In the genomic region with DNA sequence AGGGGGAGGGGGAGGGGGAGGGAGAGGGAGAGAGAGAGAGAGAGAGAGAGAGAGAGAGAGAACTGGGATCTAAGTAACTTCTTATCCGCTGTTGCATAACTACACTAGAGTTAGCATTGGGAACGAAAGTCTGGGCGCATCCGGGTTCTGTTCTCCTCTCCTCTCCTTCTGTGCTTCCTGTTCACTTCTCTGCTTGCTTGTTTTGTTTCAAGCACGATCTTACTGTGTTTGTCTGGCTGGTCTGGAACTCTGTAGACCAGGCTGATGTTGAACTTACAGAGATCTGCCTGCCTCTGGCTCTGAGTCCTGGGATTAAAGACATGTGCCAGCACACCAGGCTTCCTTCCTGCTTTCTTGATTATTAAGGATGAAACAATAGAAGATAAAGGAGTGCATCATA, we compare ENCODE assay signal across 24 mouse cellular contexts.
A peak's percentile ranks its signal among the peaks of the same experiment; 100 is the strongest.
DNase-seq lines count a peak whose midpoint lies in the region; ATAC-seq and TF ChIP-seq lines count a peak whose summit lies in the region.
"Had no signal": no experiment of that assay in that cellular context is flagged by ENCODE, and none has a peak within 500 bp of the region (broad histone marks: within the 10 kb centered on the region; RNA-seq: fewer than 3 reads in every experiment).

No protein-coding gene starts in this region.

- WGBS in midbrain, embryonic 11.5 days: 92% methylated on average over 5 of the region's 5 CpGs
- 93% methylated on average over 5 of the region's 5 CpGs for WGBS in midbrain, embryonic 13.5 days

- no peak overlapping the region for H3K27ac ChIP-seq in midbrain, embryonic 11.5 days (ENCODE audit: low read depth, low read length)
- no peak overlapping the region for H3K27ac ChIP-seq in midbrain, embryonic 13.5 days
- H3K27ac ChIP-seq in MEL (ENCODE audit: control insufficient read depth, low read depth, low read length): no peak overlapping the region
- H3K27ac ChIP-seq: embryonic facial prominence, embryonic 13.5 days; embryonic facial prominence, embryonic 15.5 days; forebrain, embryonic 10.5 days; forebrain, embryonic 12.5 days had no signal

- ATAC-seq in midbrain, embryonic 11.5 days (ENCODE audit: low FRiP score): no peak
- no peak for ATAC-seq in midbrain, embryonic 13.5 days
- ATAC-seq: forebrain, embryonic 14.5 days; forebrain, embryonic 16.5 days had no signal

- no peak overlapping the region for H3K9ac ChIP-seq in midbrain, embryonic 11.5 days (ENCODE audit: low read length)
- H3K9ac ChIP-seq in midbrain, embryonic 13.5 days (replicated peaks): no peak overlapping the region
- 0 out of 2 replicates have a peak overlapping the region, but pooled peaks have one; percentile 12 for H3K9ac ChIP-seq in MEL (ENCODE audit: control insufficient read depth, low read depth, low read length, poor library complexity, severe bottlenecking)
- H3K9ac ChIP-seq: embryonic facial prominence, embryonic 13.5 days; embryonic facial prominence, embryonic 15.5 days; forebrain, embryonic 12.5 days had no signal

- H3K9me3 ChIP-seq in midbrain, embryonic 11.5 days (ENCODE audit: control insufficient read depth, low read length): no peaks in the 10 kb centered on the region
- no peaks in the 10 kb centered on the region; the same call in 1 of the 2 replicates for H3K9me3 ChIP-seq in midbrain, embryonic 13.5 days
- H3K9me3 ChIP-seq in MEL (replicated peaks; ENCODE audit: insufficient read depth, low read length): no peaks in the 10 kb centered on the region
- H3K9me3 ChIP-seq: embryonic facial prominence, embryonic 13.5 days; embryonic facial prominence, embryonic 15.5 days; forebrain, embryonic 10.5 days; forebrain, embryonic 12.5 days had no signal

- TF ChIP-seq CTCF in MEL (IDR thresholded peaks at IDR 0.05 in 2 of 3, conservative IDR thresholded peaks at IDR 0.05 in 1 of 3; ENCODE audit: control insufficient read depth in 1 of 3, insufficient read depth in 1 of 3, low read depth in 2 of 3, low read length in 3 of 3, poor library complexity in 1 of 3, severe bottlenecking in 1 of 3): no peak

- H3K4me1 ChIP-seq in midbrain, embryonic 11.5 days (ENCODE audit: control insufficient read depth, insufficient read depth, low read length): no peaks in the 10 kb centered on the region
- no peaks in the 10 kb centered on the region for H3K4me1 ChIP-seq in midbrain, embryonic 13.5 days (replicated peaks)
- H3K4me1 ChIP-seq in MEL (ENCODE audit: control insufficient read depth in 1 of 2, insufficient read depth in 2 of 2, low read length in 2 of 2): peaks cover 5 to 14% of the 10 kb centered on the region in 2 experiments
- H3K4me1 ChIP-seq: embryonic facial prominence, embryonic 15.5 days; forebrain, embryonic 12.5 days had no signal

- TF ChIP-seq EP300 in MEL (IDR thresholded peaks at IDR 0.05; ENCODE audit: low read depth in 1 of 2, low read length in 2 of 2): no peak

- no peak for TF ChIP-seq RAD21 in MEL (IDR thresholded peaks at IDR 0.05; ENCODE audit: low read depth, low read length)

- peak; percentile 65 for DNase-seq in heart, adult 11 months
- no peak for DNase-seq in heart, adult 18-20 months
- peak; percentile 56 for DNase-seq in midbrain, embryonic 11.5 days (ENCODE audit: low spot score, missing footprints)
- DNase-seq in MEL (ENCODE audit: low read depth, low spot score): no peak
- DNase-seq in layer of hippocampus, adult 9-10 months (ENCODE audit: low spot score): no peak
- DNase-seq: adrenal gland, adult 2 months; adrenal gland, postnatal 10 days; adrenal gland, postnatal 25 days; cerebellum, adult 11 months; cerebellum, adult 18-20 months; cerebellum, adult 8-10 months; cerebellum, adult 9-11 months; cerebellum, postnatal 14 days; cerebellum, postnatal 36 days; embryo, embryonic 11 days had no signal

- no peak overlapping the region for H3K4me2 ChIP-seq in midbrain, embryonic 11.5 days
- no peak overlapping the region for H3K4me2 ChIP-seq in midbrain, embryonic 13.5 days (replicated peaks)
- H3K4me2 ChIP-seq: embryonic facial prominence, embryonic 13.5 days; embryonic facial prominence, embryonic 15.5 days; forebrain, embryonic 12.5 days had no signal

- no peaks in the 10 kb centered on the region for H3K36me3 ChIP-seq in midbrain, embryonic 11.5 days (ENCODE audit: control insufficient read depth, insufficient read depth, low read length)
- H3K36me3 ChIP-seq in midbrain, embryonic 13.5 days: peaks cover 20% of the 10 kb centered on the region
- peaks cover 0 to 9% of the 10 kb centered on the region in 2 experiments; a peak in 2 of 4 replicates for H3K36me3 ChIP-seq in MEL (ENCODE audit: control insufficient read depth in 1 of 2, insufficient read depth in 2 of 2, low read length in 2 of 2)
- H3K36me3 ChIP-seq: embryonic facial prominence, embryonic 13.5 days; embryonic facial prominence, embryonic 15.5 days; forebrain, embryonic 10.5 days; forebrain, embryonic 12.5 days; G1E had no signal

- no peak overlapping the region for H3K4me3 ChIP-seq in midbrain, embryonic 11.5 days (ENCODE audit: low read depth, low read length)
- no peak overlapping the region for H3K4me3 ChIP-seq in midbrain, embryonic 13.5 days (replicated peaks)
- H3K4me3 ChIP-seq in MEL (ENCODE audit: control insufficient read depth in 1 of 2, insufficient read depth in 1 of 2, low read depth in 2 of 2, low read length in 2 of 2): no peak overlapping the region
- H3K4me3 ChIP-seq: embryonic facial prominence, embryonic 13.5 days; embryonic facial prominence, embryonic 15.5 days; erythroblast, embryonic 14.5 days; forebrain, embryonic 10.5 days; forebrain, embryonic 12.5 days had no signal

- H3K27me3 ChIP-seq in midbrain, embryonic 11.5 days (ENCODE audit: control insufficient read depth, insufficient read depth, low read length): no peaks in the 10 kb centered on the region
- H3K27me3 ChIP-seq in midbrain, embryonic 13.5 days: no peaks in the 10 kb centered on the region
- peaks cover 0 to 2% of the 10 kb centered on the region in 2 experiments; a peak in 2 of 4 replicates for H3K27me3 ChIP-seq in MEL (ENCODE audit: control insufficient read depth in 1 of 2, insufficient read depth in 2 of 2, low read length in 2 of 2)
- H3K27me3 ChIP-seq: embryonic facial prominence, embryonic 13.5 days; embryonic facial prominence, embryonic 15.5 days; forebrain, embryonic 12.5 days had no signal

- H3K79me2 ChIP-seq in MEL (ENCODE audit: control insufficient read depth, insufficient read depth, low read length, poor library complexity): no peaks in the 10 kb centered on the region

- no peak for TF ChIP-seq POLR2A in MEL (IDR thresholded peaks at IDR 0.05; ENCODE audit: control insufficient read depth in 1 of 2, insufficient read depth in 1 of 2, low read depth in 1 of 2, low read length in 2 of 2, poor library complexity in 1 of 2)

TF ChIP-seq in MEL, 35 proteins besides CTCF, POLR2A, EP300 and RAD21:
- TF ChIP-seq TAL1 (IDR thresholded peaks at IDR 0.05; ENCODE audit: low read length): no peak
- TF ChIP-seq USF2 (IDR thresholded peaks at IDR 0.05; ENCODE audit: borderline replicate concordance in 1 of 2, insufficient read depth in 1 of 2, low read depth in 1 of 2, low read length in 2 of 2): no peak
- no peak for TF ChIP-seq MAZ (IDR thresholded peaks at IDR 0.05; ENCODE audit: low read depth, low read length)
- no peak for TF ChIP-seq ZMIZ1 (IDR thresholded peaks at IDR 0.05; ENCODE audit: low read depth, low read length)
- TF ChIP-seq KAT2A (conservative IDR thresholded peaks at IDR 0.05; ENCODE audit: low read depth, low read length): no peak
- no peak for TF ChIP-seq ELF1 (IDR thresholded peaks at IDR 0.05; ENCODE audit: low read depth, low read length)
- no peak for TF ChIP-seq CHD1 (IDR thresholded peaks at IDR 0.05; ENCODE audit: low read depth, low read length)
- TF ChIP-seq TCF12 (IDR thresholded peaks at IDR 0.05; ENCODE audit: low read depth, low read length): no peak
- no peak for TF ChIP-seq SIN3A (IDR thresholded peaks at IDR 0.05; ENCODE audit: low read length)
- TF ChIP-seq MAFK (IDR thresholded peaks at IDR 0.05; ENCODE audit: borderline replicate concordance, low read depth, low read length): no peak
- TF ChIP-seq SMC3 (IDR thresholded peaks at IDR 0.05; ENCODE audit: low read depth, low read length): no peak
- no peak for TF ChIP-seq UBTF (IDR thresholded peaks at IDR 0.05; ENCODE audit: borderline replicate concordance, insufficient read depth, low read depth, low read length)
- no peak for TF ChIP-seq NRF1 (IDR thresholded peaks at IDR 0.05; ENCODE audit: insufficient read depth, low read depth, low read length, poor library complexity, severe bottlenecking)
- no peak for TF ChIP-seq POLR2AphosphoS5 (IDR thresholded peaks at IDR 0.05; ENCODE audit: borderline replicate concordance, low read depth, low read length)
- no peak for TF ChIP-seq ZKSCAN1 (IDR thresholded peaks at IDR 0.05; ENCODE audit: low read depth, low read length)
- no peak for TF ChIP-seq ZNF384 (IDR thresholded peaks at IDR 0.05; ENCODE audit: low read depth, low read length)
- no peak for TF ChIP-seq RCOR1 (IDR thresholded peaks at IDR 0.05; ENCODE audit: low read depth, low read length)
- no peak for TF ChIP-seq NELFE (IDR thresholded peaks at IDR 0.05; ENCODE audit: low read depth, low read length)
- TF ChIP-seq POLR2AphosphoS2 (IDR thresholded peaks at IDR 0.05; ENCODE audit: low read length): no peak
- TF ChIP-seq MXI1 (IDR thresholded peaks at IDR 0.05; ENCODE audit: low read depth, low read length): no peak

Comparison
In these comparisons a context has a peak if more than half of its experiments do, and no peak if none do; other contexts are left out.
1. DNase-seq: peak in heart, adult 11 months (single experiment) and midbrain, embryonic 11.5 days (single experiment); none in heart, adult 18-20 months (0 of 2), MEL (single experiment) and layer of hippocampus, adult 9-10 months (single experiment).